Mouse (Mus musculus) ovary, adult 18-20 months (tissue): ENCODE results near the gene Lrtm2.

Source experiments
- DNase-seq: peaks from one replicate; pipeline ENCODE4 v3.0.0; 2022; ENCODE audit warnings: low spot score, mixed read lengths

Gene Lrtm2

GRCm38 (mm10) chr6:119276713-119277112, 53.9 kb downstream of the Lrtm2 start:
- DNase-seq: no peak
